Mouse (Mus musculus) intestine, embryonic 15.5 days (tissue): Measurements from ENCODE around the gene Arhgef28. TPM values are rescaled to one million over a fixed set of nuclear protein-coding genes. Genes with fewer than 3 reads are reported as not detected.

Experiments used
- ATAC-seq: fragments of 200-750 bp; cut with Nextera tagmentation; 2 replicates; pipeline ENCODE4 v1.8.0; 2017; ENCODE audit warnings: moderate TSS enrichment, moderate library complexity
- H3K27ac ChIP-seq: fragments of 300-500 bp; sonication (generic); 2 replicates; pipeline ENCODE4 v1.5.1; 2015; ENCODE audit warnings: mild to moderate bottlenecking, inconsistent platforms
- H3K27me3 ChIP-seq: fragments of 300-500 bp; sonication (generic); replicated peaks from 2 replicates; pipeline ENCODE4 v1.6.1; 2015; ENCODE audit warnings: inconsistent platforms
- H3K36me3 ChIP-seq: fragments of 300-500 bp; sonication (generic); 2 replicates; pipeline ENCODE4 v1.6.1; 2015; ENCODE audit warnings: inconsistent platforms
- H3K4me1 ChIP-seq: fragments of 300-500 bp; sonication (generic); replicated peaks from 2 replicates; pipeline ENCODE4 v1.6.1; 2015; ENCODE audit warnings: inconsistent platforms
- H3K4me2 ChIP-seq: fragments of 300-500 bp; sonication (generic); replicated peaks from 2 replicates; pipeline ENCODE4 v1.6.1; 2015; ENCODE audit warnings: mild to moderate bottlenecking, inconsistent platforms
- H3K4me3 ChIP-seq: fragments of 300-500 bp; sonication (generic); replicated peaks from 2 replicates; pipeline ENCODE4 v1.5.1; 2015; ENCODE audit warnings: inconsistent platforms
- H3K9ac ChIP-seq: fragments of 300-500 bp; sonication (generic); 2 replicates; pipeline ENCODE4 v1.6.1; 2015; ENCODE audit warnings: inconsistent platforms
- H3K9me3 ChIP-seq: fragments of 300-500 bp; sonication (generic); 2 replicates; pipeline ENCODE4 v1.6.1; 2016; ENCODE audit warnings: inconsistent platforms
- WGBS: fragments of 180-500 bp; shearing (Covaris S2); methylation state at CpG from one replicate; pipeline ENCODE4 v1.1.7; 2015; 5-methylcytosine and 5-hydroxymethylcytosine counted together
- polyA plus RNA-seq: library from polyadenylated mRNA; unstranded; fragments of >200 nt; fragmentation: Nextera tagmentation; extraction: Ambion mirVana; gene quantifications from 2 replicates; pipeline ENCODE4 v1.2.1, GENCODE M21; 2015

The Arhgef28 gene
- polyA plus RNA-seq, 1 experiment from 2014 or later, result 15.6 TPM

DNA sequence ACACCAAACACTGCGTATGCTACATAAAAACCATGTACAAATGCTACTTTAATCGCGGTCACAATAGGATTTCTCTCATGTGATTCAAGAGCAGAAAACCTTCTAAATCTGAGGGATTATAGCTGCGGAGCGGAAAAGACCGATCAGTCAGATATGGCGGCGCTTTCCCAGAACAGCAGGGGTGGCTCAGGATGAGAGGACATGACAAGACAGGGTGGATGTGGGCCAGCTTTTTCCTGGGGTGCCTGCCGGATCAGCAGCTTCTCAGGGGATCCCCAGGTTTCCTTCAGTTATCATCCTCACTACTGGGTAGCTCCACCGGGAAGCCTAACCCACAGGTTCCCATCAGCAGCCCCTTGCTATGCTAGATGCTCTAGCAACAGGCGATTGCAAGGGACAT lies 204.5 kb downstream of the Arhgef28 start:
- no peaks in the 10 kb centered on the region for H3K36me3 ChIP-seq
- no peak overlapping the region for H3K4me2 ChIP-seq
- no peak overlapping the region for H3K4me3 ChIP-seq
- H3K9me3 ChIP-seq, result no peaks in the 10 kb centered on the region
- no peak for ATAC-seq
- no peak overlapping the region for H3K9ac ChIP-seq
- no peak overlapping the region for H3K27ac ChIP-seq
- H3K4me1 ChIP-seq, result no peaks in the 10 kb centered on the region
- WGBS, result 68% methylated on average over 11 of the region's 11 CpGs
- H3K27me3 ChIP-seq, result no peaks in the 10 kb centered on the region

- ATAC-seq, result no peak
- no peak overlapping the region for H3K4me3 ChIP-seq
- H3K4me1 ChIP-seq, result no peaks in the 10 kb centered on the region
- no peaks in the 10 kb centered on the region for H3K9me3 ChIP-seq
- H3K9ac ChIP-seq, result no peak overlapping the region
- H3K4me2 ChIP-seq, result no peak overlapping the region
- H3K36me3 ChIP-seq, result no peaks in the 10 kb centered on the region
- no peak overlapping the region for H3K27ac ChIP-seq
- 88% methylated on average over 9 of the region's 9 CpGs for WGBS
- H3K27me3 ChIP-seq, result no peaks in the 10 kb centered on the region
Measured at GRCm38 (mm10) chr13:98000841-98001240, 205.4 kb downstream of the Arhgef28 start.

GRCm38 (mm10) chr13:97999130-97999529 lies 207.1 kb downstream of the Arhgef28 start:
- no peaks in the 10 kb centered on the region for H3K36me3 ChIP-seq
- 66% methylated on average over 8 of the region's 8 CpGs for WGBS
- no peak for ATAC-seq
- no peaks in the 10 kb centered on the region for H3K27me3 ChIP-seq
- no peak overlapping the region for H3K4me2 ChIP-seq
- H3K27ac ChIP-seq, result no peak overlapping the region
- H3K9ac ChIP-seq, result no peak overlapping the region
- no peaks in the 10 kb centered on the region for H3K9me3 ChIP-seq
- H3K4me1 ChIP-seq, result no peaks in the 10 kb centered on the region
- no peak overlapping the region for H3K4me3 ChIP-seq

- WGBS, result 35% methylated on average over 8 of the region's 8 CpGs
- no peaks in the 10 kb centered on the region for H3K36me3 ChIP-seq
- H3K27me3 ChIP-seq, result no peaks in the 10 kb centered on the region
- H3K9me3 ChIP-seq, result no peaks in the 10 kb centered on the region
- no peaks in the 10 kb centered on the region for H3K4me1 ChIP-seq
- H3K9ac ChIP-seq, result no peak overlapping the region
- H3K27ac ChIP-seq, result no peak overlapping the region
- peak; percentile 39; the same call in 1 of the 2 replicates for ATAC-seq
- H3K4me2 ChIP-seq, result no peak overlapping the region
- H3K4me3 ChIP-seq, result no peak overlapping the region
Measured at GRCm38 (mm10) chr13:97998570-97998969, 207.7 kb downstream of the Arhgef28 start.

- Histone ChIP-seq H3K4me2 (no peak overlapping the region), H3K4me3 (no peak overlapping the region), H3K27me3 (no peaks in the 10 kb centered on the region), H3K36me3 (no peaks in the 10 kb centered on the region), H3K9me3 (no peaks in the 10 kb centered on the region), H3K27ac (no peak overlapping the region), H3K4me1 (no peaks in the 10 kb centered on the region), H3K9ac (no peak overlapping the region)
- 44% methylated on average over 8 of the region's 8 CpGs for WGBS
- no peak for ATAC-seq
Measured at GRCm38 (mm10) chr13:97990939-97991338, 215.3 kb downstream of the Arhgef28 start.

DNA sequence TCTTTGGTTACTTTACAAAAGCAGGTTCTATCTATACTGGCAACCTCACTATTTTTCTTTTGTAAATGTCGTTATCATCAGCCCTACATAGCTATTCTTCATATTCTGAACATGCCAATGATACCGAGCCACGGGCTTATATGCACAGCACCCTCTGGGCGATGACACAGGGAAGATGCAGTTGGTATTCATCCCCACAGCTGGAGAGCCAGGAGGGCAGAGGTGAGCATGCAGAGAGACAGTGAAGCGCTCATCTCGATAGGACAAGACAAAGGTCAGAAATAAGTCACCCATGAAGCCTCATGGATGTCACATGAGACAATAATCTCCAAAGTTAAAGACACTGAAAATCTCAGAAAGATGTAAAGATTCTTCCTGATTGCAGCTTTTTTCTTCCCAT lies 217.4 kb downstream of the Arhgef28 start:
- WGBS, result 92% methylated on average over 6 of the region's 6 CpGs
- H3K4me3 ChIP-seq, result no peak overlapping the region
- H3K27ac ChIP-seq, result no peak overlapping the region
- no peak for ATAC-seq
- no peaks in the 10 kb centered on the region for H3K9me3 ChIP-seq
- H3K4me2 ChIP-seq, result no peak overlapping the region
- H3K36me3 ChIP-seq, result no peaks in the 10 kb centered on the region
- no peaks in the 10 kb centered on the region for H3K27me3 ChIP-seq
- no peaks in the 10 kb centered on the region for H3K4me1 ChIP-seq
- no peak overlapping the region for H3K9ac ChIP-seq

GRCm38 (mm10) chr13:97986691-97987090 lies 219.5 kb downstream of the Arhgef28 start:
- no peak overlapping the region for H3K27ac ChIP-seq
- no peak overlapping the region for H3K4me3 ChIP-seq
- H3K4me2 ChIP-seq, result no peak overlapping the region
- no peak for ATAC-seq
- H3K9ac ChIP-seq, result no peak overlapping the region
- H3K4me1 ChIP-seq, result no peaks in the 10 kb centered on the region
- no peaks in the 10 kb centered on the region for H3K36me3 ChIP-seq
- 84% methylated on average over 6 of the region's 6 CpGs for WGBS
- H3K9me3 ChIP-seq, result no peaks in the 10 kb centered on the region
- H3K27me3 ChIP-seq, result no peaks in the 10 kb centered on the region

DNA sequence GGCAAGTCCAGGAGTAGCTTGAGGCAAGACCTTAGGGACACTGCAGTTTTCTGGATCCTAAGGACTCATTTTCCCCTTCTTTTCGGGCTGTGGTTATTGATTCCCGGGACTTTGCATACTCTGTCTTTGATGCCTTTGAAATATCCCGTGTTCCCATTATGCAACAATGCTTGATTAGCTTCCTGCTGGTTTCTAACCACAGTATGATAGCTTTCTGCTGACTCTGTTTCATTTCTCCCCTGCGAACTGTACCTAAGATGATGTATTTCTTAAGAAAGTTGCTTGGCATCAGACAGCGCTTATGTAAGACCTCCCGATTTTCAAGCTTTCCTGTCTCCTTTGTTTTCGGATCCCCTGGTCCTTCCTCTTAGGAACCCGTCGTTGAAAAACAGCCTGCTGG lies 229.1 kb downstream of the Arhgef28 start:
- H3K36me3 ChIP-seq, result no peaks in the 10 kb centered on the region
- 84% methylated on average over 9 of the region's 9 CpGs for WGBS
- H3K4me2 ChIP-seq, result 0 out of 2 replicates have a peak overlapping the region, but pooled peaks have one; percentile 3
- 0 out of 2 replicates have a peak, but pooled peaks have one; percentile 3 for ATAC-seq
- no peak overlapping the region for H3K4me3 ChIP-seq
- no peaks in the 10 kb centered on the region for H3K27me3 ChIP-seq
- H3K9me3 ChIP-seq, result no peaks in the 10 kb centered on the region
- no peak overlapping the region for H3K27ac ChIP-seq
- no peaks in the 10 kb centered on the region for H3K4me1 ChIP-seq
- H3K9ac ChIP-seq, result no peak overlapping the region

GRCm38 (mm10) chr13:97976642-97977041 lies 229.6 kb downstream of the Arhgef28 start:
- H3K36me3 ChIP-seq, result no peaks in the 10 kb centered on the region
- no peak overlapping the region for H3K9ac ChIP-seq
- no peaks in the 10 kb centered on the region for H3K9me3 ChIP-seq
- H3K4me1 ChIP-seq, result no peaks in the 10 kb centered on the region
- H3K27me3 ChIP-seq, result no peaks in the 10 kb centered on the region
- no peak overlapping the region for H3K4me3 ChIP-seq
- 0 out of 2 replicates have a peak overlapping the region, but pooled peaks have one; percentile 3 for H3K4me2 ChIP-seq
- 53% methylated on average over 2 of the region's 2 CpGs for WGBS
- H3K27ac ChIP-seq, result no peak overlapping the region; the same call in 1 of the 2 replicates
- ATAC-seq, result peak; percentile 94

GRCm38 (mm10) chr13:97974532-97975194 lies 231.6 kb downstream of the Arhgef28 start:
- H3K4me3 ChIP-seq, result no peak overlapping the region
- no peaks in the 10 kb centered on the region for H3K9me3 ChIP-seq
- no peaks in the 10 kb centered on the region for H3K27me3 ChIP-seq
- WGBS, result 52% methylated on average over 6 of the region's 6 CpGs
- H3K9ac ChIP-seq, result no peak overlapping the region
- H3K4me2 ChIP-seq, result no peak overlapping the region
- no peaks in the 10 kb centered on the region for H3K4me1 ChIP-seq
- H3K36me3 ChIP-seq, result no peaks in the 10 kb centered on the region
- ATAC-seq, result no peak
- H3K27ac ChIP-seq, result no peak overlapping the region

- H3K4me3 ChIP-seq, result no peak overlapping the region
- H3K4me2 ChIP-seq, result no peak overlapping the region
- no peaks in the 10 kb centered on the region for H3K27me3 ChIP-seq
- no peaks in the 10 kb centered on the region for H3K36me3 ChIP-seq
- no peak overlapping the region for H3K27ac ChIP-seq
- WGBS, result 68% methylated on average over 4 of the region's 4 CpGs
- H3K9ac ChIP-seq, result no peak overlapping the region
- no peaks in the 10 kb centered on the region for H3K9me3 ChIP-seq
- ATAC-seq, result no peak
- no peaks in the 10 kb centered on the region for H3K4me1 ChIP-seq
Measured at GRCm38 (mm10) chr13:97973915-97974314, 232.3 kb downstream of the Arhgef28 start.

GRCm38 (mm10) chr13:97966077-97966476 lies 240.2 kb downstream of the Arhgef28 start:
- Histone ChIP-seq H3K36me3 (no peaks in the 10 kb centered on the region), H3K4me1 (no peaks in the 10 kb centered on the region), H3K4me3 (no peak overlapping the region), H3K9me3 (no peaks in the 10 kb centered on the region), H3K9ac (no peak overlapping the region), H3K27me3 (no peaks in the 10 kb centered on the region), H3K27ac (no peak overlapping the region), H3K4me2 (no peak overlapping the region)
- 62% methylated on average over 5 of the region's 5 CpGs for WGBS
- no peak for ATAC-seq

GRCm38 (mm10) chr13:97964892-97965424 lies 241.3 kb downstream of the Arhgef28 start:
- no peak for ATAC-seq
- WGBS, result 57% methylated on average over 9 of the region's 9 CpGs
- H3K4me2 ChIP-seq, result no peak overlapping the region

More at GRCm38 (mm10) chr13:97964892-97965424, 241.3 kb downstream of the Arhgef28 start:
- H3K4me3 ChIP-seq, result no peak overlapping the region
- H3K9ac ChIP-seq, result no peak overlapping the region
- no peaks in the 10 kb centered on the region for H3K36me3 ChIP-seq
- no peaks in the 10 kb centered on the region for H3K9me3 ChIP-seq
- no peaks in the 10 kb centered on the region for H3K4me1 ChIP-seq
- H3K27ac ChIP-seq, result no peak overlapping the region
- H3K27me3 ChIP-seq, result no peaks in the 10 kb centered on the region
